Mouse (Mus musculus): ENCODE data around the gene Gale.
"Not testable (repeated sequence)": the region's sequence is repeated elsewhere in the genome, so short reads cannot be mapped to it uniquely, and the experiment has no call there.

Gene Gale

DNA sequence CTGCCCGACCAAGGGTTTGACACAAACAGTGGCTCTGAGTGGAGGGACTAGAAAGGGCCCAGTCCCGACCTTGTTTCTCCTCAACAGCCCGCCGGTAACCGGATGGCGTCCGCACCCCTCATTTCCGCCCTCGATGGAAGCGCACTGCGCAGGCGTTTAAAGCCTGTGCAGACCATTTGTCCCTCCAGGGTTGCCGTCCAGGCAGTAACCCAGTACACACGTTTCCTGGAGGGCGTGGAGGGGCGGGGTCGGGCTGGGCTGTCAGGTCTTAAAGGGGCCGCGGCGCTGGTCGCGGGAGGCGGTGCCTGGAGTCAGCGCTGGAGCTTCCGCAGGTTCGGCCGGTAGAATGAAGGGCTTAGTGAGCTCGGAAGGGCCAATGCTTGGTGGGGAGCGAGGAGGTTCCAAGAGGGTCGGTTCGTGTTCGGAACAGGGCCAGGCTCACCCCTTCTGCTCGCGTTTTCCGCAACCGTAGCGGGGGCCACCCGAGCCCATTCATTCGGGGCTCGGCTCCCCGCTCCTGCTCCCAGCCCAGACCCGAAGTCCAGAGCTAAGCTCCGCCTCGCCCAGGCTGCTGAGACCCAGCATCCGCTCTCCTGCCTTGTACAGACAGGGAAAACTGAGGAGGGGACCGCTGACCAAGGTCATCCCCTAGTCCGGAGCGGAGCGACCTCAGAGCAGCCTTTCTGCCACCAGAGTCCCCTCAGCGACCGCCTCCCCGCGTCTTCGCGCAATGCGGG lies at the start of gene Gale:
Gene Gale (plus strand): TSS at position 271 of the 737 bp plus-strand sequence.
- CTCF ChIA-PET: interaction anchor here (0.5 to 1.1 kb wide), 3 partner anchors 39 to 1886 kb away, joined by 4 to 12 read pairs (median 6); no protein-coding TSS in a partner anchor

DNA sequence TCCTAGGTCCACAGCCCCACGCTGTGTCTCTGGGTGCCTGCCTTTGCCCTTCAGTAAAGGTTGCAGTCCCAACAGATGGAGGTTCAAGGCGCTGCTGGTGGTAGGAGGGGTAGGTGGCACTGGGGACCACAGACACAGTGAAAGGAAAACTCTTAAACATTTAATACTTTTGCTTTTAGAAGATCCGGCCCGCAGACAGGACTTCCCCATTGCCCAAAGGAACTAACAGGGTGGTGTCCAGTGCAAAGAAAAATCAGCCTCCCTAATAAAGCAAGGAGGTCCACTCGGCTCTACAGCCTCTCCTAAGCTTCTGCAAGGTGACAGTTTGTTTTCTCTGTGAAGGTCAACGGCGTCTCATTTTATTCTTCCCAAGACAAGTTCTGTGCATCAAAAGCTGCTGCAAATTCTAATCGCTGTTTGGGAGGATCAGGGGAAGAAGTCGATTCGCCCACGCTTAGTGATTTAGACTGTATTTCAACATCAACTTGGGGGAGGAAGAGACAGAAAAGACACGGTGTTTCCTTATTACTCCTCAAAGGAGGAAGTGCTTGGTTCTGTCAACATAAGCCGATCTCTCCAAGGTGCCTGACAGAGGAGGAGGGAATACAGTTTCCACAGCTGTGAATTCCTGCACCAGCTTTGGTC lies 44.8 kb upstream of the Gale start:
- CTCF ChIA-PET: interaction anchor here (0.6 to 3.0 kb wide), 8 partner anchors 12 to 211 kb away, joined by 3 to 15 read pairs (median 5); partner anchors contain the start of gene Cnr2

GRCm38 (mm10) chr4:135919280-135919639 lies 44.3 kb upstream of the Gale start:
- CTCF ChIA-PET: interaction anchor here (0.5 to 3.0 kb wide), 10 partner anchors 21 to 211 kb away, joined by 3 to 17 read pairs (median 6); partner anchors contain the start of gene Cnr2

GRCm38 (mm10) chr4:135920304-135921241 lies 43.0 kb upstream of the Gale start, which contains the start of gene Fuca1:
TSS of gene Fuca1 (plus strand) at chr4:135920735.
- CTCF ChIA-PET: interaction anchor here (0.5 to 3.0 kb wide), 10 partner anchors 8 to 134 kb away, joined by 3 to 15 read pairs (median 4); partner anchors contain the start of gene Cnr2

GRCm38 (mm10) chr4:135921257-135922120 lies 42.0 kb upstream of the Gale start:
- CTCF ChIA-PET: interaction anchor here (0.6 to 3.0 kb wide), 7 partner anchors 9 to 133 kb away, joined by 3 to 15 read pairs (median 4); partner anchors contain the start of gene Cnr2

GRCm38 (mm10) chr4:135922190-135922589 lies 41.3 kb upstream of the Gale start:
- CTCF ChIA-PET: interaction anchor here (1.9 kb wide), 1 partner anchor 9 kb away, joined by 5 read pairs; no protein-coding TSS in a partner anchor

DNA sequence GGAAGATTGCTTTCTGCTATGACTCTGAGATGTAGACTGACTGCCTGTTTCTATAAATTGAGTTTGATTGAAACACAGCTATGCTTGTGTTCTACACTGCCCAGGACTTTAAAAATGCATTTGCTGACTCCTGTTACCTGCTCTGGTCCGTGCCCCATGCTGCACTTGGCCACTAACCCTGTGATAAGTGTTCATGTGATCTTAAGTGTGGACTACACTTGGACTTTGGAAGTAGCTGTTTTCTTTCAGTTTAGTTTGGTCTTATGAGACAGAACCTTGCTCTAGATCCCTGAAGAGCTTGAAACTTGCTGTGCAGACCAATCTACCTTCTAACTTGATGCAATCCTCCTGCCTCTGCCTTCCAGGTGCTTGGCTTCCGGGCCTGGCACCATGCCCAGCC lies 39.1 kb upstream of the Gale start:
- CTCF ChIA-PET: interaction anchor here (0.8 kb wide), 1 partner anchor 39 kb away, joined by 12 read pairs; no protein-coding TSS in a partner anchor

- CTCF ChIA-PET: no interaction called here
These were observed 38.2 kb upstream of the Gale start for GRCm38 (mm10) chr4:135925341-135925740.

GRCm38 (mm10) chr4:135926195-135926808 lies 37.2 kb upstream of the Gale start:
- CTCF ChIA-PET: no interaction called here

DNA sequence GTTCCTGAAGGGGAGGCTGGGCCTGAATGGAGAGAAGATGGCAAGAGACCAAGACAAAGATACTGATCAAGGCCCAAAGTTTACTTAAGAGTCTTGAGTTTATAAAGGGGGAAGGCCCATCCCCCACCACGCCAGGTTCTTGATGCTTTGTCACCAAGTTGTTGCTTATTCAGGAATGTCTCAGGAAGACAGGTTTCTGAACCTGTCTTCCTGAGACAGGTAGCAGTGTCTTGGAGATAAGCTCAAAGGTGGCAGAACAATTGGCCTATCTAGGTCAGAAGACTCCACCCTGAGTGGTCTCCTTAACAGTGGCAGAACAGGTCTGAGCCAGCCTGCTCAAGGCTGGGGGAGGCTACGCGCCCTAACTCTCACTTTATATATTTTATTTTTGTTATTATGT lies 36.7 kb upstream of the Gale start:
- CTCF ChIA-PET: interaction anchor here (0.6 kb wide), 1 partner anchor 106 kb away, joined by 5 read pairs; no protein-coding TSS in a partner anchor

DNA sequence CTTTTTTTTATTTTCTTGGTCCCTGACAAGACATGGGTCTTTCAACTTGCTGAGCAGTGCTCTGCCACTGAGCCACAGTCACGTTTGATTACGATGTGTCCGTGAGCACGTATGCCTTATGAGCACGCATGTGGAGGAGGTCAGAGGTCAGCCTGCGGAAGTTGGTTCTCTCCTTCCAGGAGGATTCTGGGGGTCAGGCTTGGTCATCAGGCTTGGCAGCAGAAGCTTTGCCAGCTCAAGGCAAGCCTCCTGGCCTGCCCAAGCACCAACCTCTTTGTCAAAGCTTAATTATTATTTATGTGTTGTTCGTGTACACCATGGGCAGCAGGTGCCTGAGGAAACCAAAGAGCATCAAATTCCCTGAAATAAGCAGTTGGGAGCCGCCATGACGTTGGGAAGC lies 35.2 kb upstream of the Gale start:
- CTCF ChIA-PET: no interaction called here

DNA sequence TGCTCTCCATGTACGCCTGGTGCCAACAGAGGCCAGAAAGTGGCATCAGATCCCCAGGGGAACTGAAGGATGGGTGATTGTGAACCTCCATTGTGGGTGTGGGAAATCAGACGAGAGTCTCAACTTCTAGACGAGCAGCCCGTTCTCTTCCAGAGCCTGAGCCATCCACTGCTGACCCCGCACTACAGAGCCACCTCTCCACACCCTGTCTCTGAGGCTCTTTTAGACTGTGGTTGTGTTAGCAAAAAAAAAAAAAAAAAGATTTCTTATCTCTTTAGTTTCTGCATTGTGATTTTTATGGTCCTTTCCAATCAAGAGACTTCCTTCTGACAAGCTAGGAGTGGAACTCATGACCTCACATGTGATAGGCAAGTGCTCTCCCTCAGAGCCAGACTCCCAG lies 34.1 kb upstream of the Gale start:
- CTCF ChIA-PET: interaction anchor here (0.6 kb wide), 1 partner anchor 130 kb away, joined by 3 read pairs; no protein-coding TSS in a partner anchor

DNA sequence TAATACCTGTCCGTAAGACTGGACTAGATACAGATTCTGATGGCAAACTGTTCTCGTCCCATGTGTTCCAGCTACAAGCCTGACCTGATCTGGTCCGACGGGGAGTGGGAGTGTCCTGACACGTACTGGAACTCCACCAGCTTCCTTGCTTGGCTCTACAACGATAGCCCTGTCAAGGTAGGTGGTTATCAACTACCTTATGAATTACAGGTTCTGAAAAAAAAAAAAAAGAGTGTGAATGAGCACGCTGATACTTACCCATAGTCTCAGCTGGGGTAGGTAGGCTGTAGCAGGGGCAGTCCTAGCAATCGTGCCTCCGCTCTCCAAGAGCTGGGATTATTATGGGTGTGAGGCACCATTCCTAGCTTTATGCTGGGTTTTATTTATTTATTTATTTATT lies 33.7 kb upstream of the Gale start:
- CTCF ChIA-PET: interaction anchor here (0.6 to 0.7 kb wide), 2 partner anchors 130 to 640 kb away, joined by 3 to 4 read pairs; no protein-coding TSS in a partner anchor

GRCm38 (mm10) chr4:135930239-135930638 lies 33.3 kb upstream of the Gale start:
- CTCF ChIA-PET: interaction anchor here (0.6 to 0.7 kb wide), 2 partner anchors 19 to 640 kb away, joined by 4 to 6 read pairs; no protein-coding TSS in a partner anchor

GRCm38 (mm10) chr4:135931832-135932231 lies 31.7 kb upstream of the Gale start:
- CTCF ChIA-PET: interaction anchor here (0.7 kb wide), 1 partner anchor 11 kb away, joined by 3 read pairs; the partner anchor contains the start of gene Fuca1

DNA sequence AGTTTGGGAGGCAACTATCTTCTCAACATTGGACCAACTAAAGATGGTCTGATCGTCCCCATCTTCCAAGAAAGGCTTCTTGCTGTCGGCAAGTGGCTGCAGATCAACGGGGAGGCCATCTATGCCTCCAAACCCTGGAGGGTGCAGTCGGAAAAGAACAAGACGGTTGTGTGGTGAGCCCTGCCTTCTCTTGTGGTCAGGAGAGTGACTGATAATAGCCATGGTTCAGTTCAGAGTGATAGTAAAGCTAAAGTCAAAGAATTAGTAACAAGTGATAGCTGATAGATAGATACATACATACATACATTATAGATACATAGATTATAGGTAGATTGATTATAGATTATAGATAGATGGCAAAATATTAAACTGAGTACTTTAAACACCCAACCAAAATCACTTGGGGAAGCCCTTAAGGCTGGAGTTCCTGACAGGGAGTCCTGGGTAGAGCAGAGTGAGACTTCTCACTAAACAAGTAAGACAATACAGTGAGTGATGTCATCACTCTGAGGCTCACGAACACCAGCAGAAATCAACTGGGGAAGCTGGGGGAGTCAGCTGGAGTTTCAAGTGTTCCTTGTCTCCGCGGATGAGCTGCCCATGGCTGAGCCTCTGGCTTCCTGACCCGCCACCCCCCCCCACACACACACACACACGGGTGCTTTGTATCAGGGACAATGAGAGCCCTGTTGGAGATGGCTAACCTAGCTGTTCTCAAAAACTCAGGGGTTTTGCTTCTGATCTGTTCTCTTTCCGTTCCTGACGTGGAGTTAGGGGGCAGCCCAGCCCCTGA lies 28.6 kb upstream of the Gale start:
- CTCF ChIA-PET: no interaction called here

DNA sequence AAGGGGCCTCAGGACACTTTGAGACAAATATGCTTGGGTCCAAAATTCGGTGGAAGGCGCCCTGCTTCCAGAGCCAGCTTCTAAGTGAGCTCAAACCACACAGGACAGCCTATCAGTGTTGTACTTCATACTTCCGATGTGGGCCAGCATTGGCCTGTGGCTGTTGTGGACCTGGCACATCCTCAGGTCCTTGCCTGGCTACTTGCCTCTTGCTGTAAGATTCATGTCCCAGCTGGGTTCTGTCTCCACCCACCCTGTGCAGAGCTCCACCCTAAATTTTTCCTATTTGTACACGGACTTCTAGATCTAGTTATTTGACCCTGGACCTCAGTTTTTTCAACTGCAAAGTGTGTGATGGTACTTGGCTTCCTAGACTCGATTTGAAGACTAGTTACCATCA lies 28.0 kb upstream of the Gale start:
- CTCF ChIA-PET: no interaction called here

- CTCF ChIA-PET: interaction anchor here (0.5 kb wide), 1 partner anchor 14 kb away, joined by 3 read pairs; no protein-coding TSS in a partner anchor
These were observed 24.7 kb upstream of the Gale start for GRCm38 (mm10) chr4:135938858-135939257.

- CTCF ChIA-PET: not testable (repeated sequence)
These were observed 22.5 kb upstream of the Gale start for GRCm38 (mm10) chr4:135941026-135941425.

Data from spleen, embryonic (tissue).